Mouse (Mus musculus) liver, postnatal 0 days (tissue): ENCODE data around the gene Smarce1.

Source experiments
- CTCF ChIP-seq: sonication (generic); IDR thresholded peaks from 2 replicates; pipeline ENCODE4 v1.5.1; 2016; ENCODE audit warnings: antibody characterized with exemption, low read depth
- EP300 ChIP-seq: IDR thresholded peaks from 2 replicates; pipeline ENCODE4 v1.6.1; 2016; ENCODE audit warnings: antibody characterized with exemption, low read depth, mild to moderate bottlenecking

DNA sequence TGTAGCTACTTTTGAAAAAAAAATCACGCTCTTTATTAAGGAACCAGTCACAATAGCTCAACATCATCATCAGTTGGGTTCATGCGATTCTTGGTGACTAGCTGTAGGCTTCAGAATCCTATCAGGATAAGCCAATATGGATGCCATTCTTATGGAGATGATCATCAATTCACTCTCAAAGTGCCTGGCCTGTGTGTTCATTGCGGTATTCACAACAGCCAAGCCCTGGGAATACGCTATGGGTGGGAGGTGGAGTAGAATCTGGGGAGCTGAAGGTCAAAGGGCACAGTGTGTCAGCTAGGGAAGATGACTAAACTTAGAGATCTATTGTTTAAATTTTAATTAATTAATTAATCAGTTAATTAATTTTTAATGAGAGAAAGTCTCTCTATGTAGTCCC, 17.1 kb upstream of the Smarce1 start:
- TF ChIP-seq CTCF: no peak
- no peak for TF ChIP-seq EP300
